Mouse (Mus musculus) liver, embryonic 16.5 days (tissue): ENCODE data around the gene Zfr2. TPM values are rescaled to one million over a fixed set of nuclear protein-coding genes. Genes with fewer than 3 reads are reported as not detected.
A peak's percentile ranks its signal among the peaks of the same experiment; 100 is the strongest.

Experiments
- ATAC-seq: fragments of 200-750 bp; cut with Nextera tagmentation; 2 replicates; pipeline ENCODE4 v1.8.0; 2017; ENCODE audit warnings: low read depth, mild to moderate bottlenecking, moderate number of reproducible peaks, moderate library complexity
- H3K27ac ChIP-seq: fragments of 300-500 bp; sonication (generic); 2 replicates; pipeline ENCODE4 v1.5.1; 2014; ENCODE audit warnings: mild to moderate bottlenecking, low read length
- H3K27me3 ChIP-seq: fragments of 300-500 bp; sonication (generic); 2 replicates; pipeline ENCODE4 v1.6.1; 2014; ENCODE audit warnings: low read depth, low read length, mixed read lengths; ENCODE audit not compliant: control insufficient read depth, insufficient read depth
- H3K36me3 ChIP-seq: fragments of 300-500 bp; sonication (generic); 2 replicates; pipeline ENCODE4 v1.6.1; 2014; ENCODE audit warnings: mild to moderate bottlenecking; ENCODE audit not compliant: control insufficient read depth, insufficient read depth
- H3K4me1 ChIP-seq: fragments of 300-500 bp; sonication (generic); 2 replicates; pipeline ENCODE4 v1.6.1; 2014; ENCODE audit warnings: low read depth, low read length, mixed read lengths; ENCODE audit not compliant: control insufficient read depth
- H3K4me2 ChIP-seq: fragments of 300-500 bp; sonication (generic); 2 replicates; pipeline ENCODE4 v1.6.1; 2014; ENCODE audit warnings: low read depth, low read length, mixed read lengths
- H3K4me3 ChIP-seq: fragments of 300-500 bp; sonication (generic); 2 replicates; pipeline ENCODE4 v1.5.1; 2014; ENCODE audit warnings: low read depth, mild to moderate bottlenecking, low read length
- H3K9ac ChIP-seq: fragments of 300-500 bp; sonication (generic); 2 replicates; pipeline ENCODE4 v1.6.1; 2014; ENCODE audit warnings: low read depth, low read length
- H3K9me3 ChIP-seq: fragments of 300-500 bp; sonication (generic); replicated peaks from 2 replicates; pipeline ENCODE4 v1.6.1; 2016; ENCODE audit warnings: low read length; ENCODE audit not compliant: control insufficient read depth
- WGBS: fragments of 180-500 bp; shearing (Covaris S2); extraction: QIAGEN DNeasy Blood & Tissue Kit; methylation state at CpG from one replicate; pipeline ENCODE4 v1.1.7; 2014; ENCODE audit not compliant: insufficient replicate concordance; 5-methylcytosine and 5-hydroxymethylcytosine counted together
- polyA plus RNA-seq: library from polyadenylated mRNA; unstranded; fragments of >200 nt; fragmentation: Nextera tagmentation; extraction: Ambion mirVana; gene quantifications from 2 replicates; pipeline ENCODE4 v1.2.1, GENCODE M21; 2015

The Zfr2 gene
- polyA plus RNA-seq, 1 experiment from 2014 or later, result 0.59 TPM

- H3K36me3 ChIP-seq, result no peaks in the 10 kb centered on the region
- no peaks in the 10 kb centered on the region for H3K9me3 ChIP-seq
- peaks cover 44% of the 10 kb centered on the region for H3K27me3 ChIP-seq
- no peak overlapping the region for H3K4me3 ChIP-seq
- no peak overlapping the region for H3K27ac ChIP-seq
- H3K4me1 ChIP-seq, result peaks cover 13% of the 10 kb centered on the region
- no peak overlapping the region for H3K9ac ChIP-seq
- no peak for ATAC-seq
- 67% methylated on average over 6 of the region's 6 CpGs for WGBS
- no peak overlapping the region for H3K4me2 ChIP-seq
Observed at GRCm38 (mm10) chr10:81234206-81234605, 1.3 kb downstream of the Zfr2 start.

DNA sequence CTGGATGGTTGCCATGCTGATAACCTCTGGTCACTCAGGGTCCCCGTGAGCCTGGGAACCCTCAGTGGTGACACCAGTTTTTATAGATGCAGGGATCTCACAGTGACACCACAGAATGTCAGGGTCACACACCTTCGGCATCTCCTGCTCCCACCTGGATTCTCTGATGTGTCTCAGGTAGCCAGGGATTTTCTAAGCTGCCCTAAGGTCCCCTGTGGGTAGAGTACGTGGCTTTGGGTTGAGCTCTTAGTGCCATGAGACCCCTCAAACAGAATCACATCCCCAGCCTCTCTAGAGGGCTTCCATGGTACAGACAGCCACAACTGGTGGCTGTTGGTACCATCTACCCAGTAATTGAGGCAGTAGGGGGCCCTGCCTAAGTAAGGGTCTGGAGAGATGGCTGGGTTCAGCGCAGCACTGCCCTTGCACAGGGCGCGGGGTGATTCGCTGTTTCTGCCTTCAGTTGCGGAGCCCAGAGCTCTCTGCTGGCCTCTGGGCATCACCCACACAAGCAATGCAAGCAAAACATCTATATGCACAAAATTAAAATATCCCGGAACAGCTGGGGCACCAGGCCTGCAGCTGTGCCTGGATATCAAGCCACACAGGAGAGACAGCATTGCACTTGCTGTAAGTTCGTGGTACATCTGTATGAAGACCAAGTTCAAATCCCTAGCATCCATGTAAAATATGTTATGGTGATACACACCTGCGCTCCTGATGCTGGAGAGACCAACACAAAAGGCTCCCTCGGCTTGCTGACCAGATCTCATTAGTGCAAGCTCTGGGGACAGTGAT lies 3.7 kb downstream of the Zfr2 start:
- H3K9me3 ChIP-seq, result no peaks in the 10 kb centered on the region
- WGBS, result 65% methylated on average over 12 of the region's 12 CpGs
- H3K36me3 ChIP-seq, result no peaks in the 10 kb centered on the region
- no peak for ATAC-seq
- H3K4me3 ChIP-seq, result no peak overlapping the region
- peaks cover 43% of the 10 kb centered on the region for H3K27me3 ChIP-seq
- H3K27ac ChIP-seq, result no peak overlapping the region
- peaks cover 13% of the 10 kb centered on the region for H3K4me1 ChIP-seq
- H3K9ac ChIP-seq, result no peak overlapping the region
- no peak overlapping the region for H3K4me2 ChIP-seq

GRCm38 (mm10) chr10:81238618-81239017 lies 5.7 kb downstream of the Zfr2 start:
- Histone ChIP-seq H3K4me1 (peaks cover under 1% of the 10 kb centered on the region; the same call in 1 of the 2 replicates), H3K4me3 (no peak overlapping the region), H3K4me2 (no peak overlapping the region), H3K27ac (no peak overlapping the region), H3K36me3 (no peaks in the 10 kb centered on the region), H3K27me3 (peaks cover 46% of the 10 kb centered on the region), H3K9me3 (no peaks in the 10 kb centered on the region), H3K9ac (no peak overlapping the region)
- ATAC-seq, result no peak
- 57% methylated on average over 2 of the region's 2 CpGs for WGBS

DNA sequence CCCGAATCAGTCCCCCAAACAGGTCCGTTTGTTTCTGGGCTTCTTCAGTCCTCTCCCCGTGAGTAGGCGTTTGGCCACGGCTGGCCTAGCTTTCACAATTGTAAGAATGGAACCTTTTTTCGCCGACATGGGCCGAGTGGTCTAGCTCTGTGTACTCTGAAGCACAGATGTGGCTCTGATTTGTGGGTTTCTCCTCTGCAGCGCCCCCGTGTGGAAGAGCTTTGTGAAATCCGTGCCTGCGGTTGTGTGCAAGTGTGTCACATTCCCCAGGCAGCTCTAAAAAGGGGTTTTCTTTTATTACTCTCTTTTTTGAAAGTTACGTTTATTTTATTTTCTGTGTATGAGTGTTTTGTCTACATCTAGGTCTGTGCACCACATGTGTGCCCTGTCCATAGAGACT lies 7.9 kb downstream of the Zfr2 start:
- Histone ChIP-seq H3K27me3 (peaks cover 53% of the 10 kb centered on the region), H3K9ac (no peak overlapping the region), H3K4me2 (no peak overlapping the region), H3K36me3 (no peaks in the 10 kb centered on the region), H3K9me3 (no peaks in the 10 kb centered on the region), H3K4me1 (no peaks in the 10 kb centered on the region; the same call in 1 of the 2 replicates), H3K27ac (no peak overlapping the region), H3K4me3 (no peak overlapping the region)
- 18% methylated on average over 13 of the region's 13 CpGs for WGBS
- ATAC-seq, result no peak

- H3K4me3 ChIP-seq, result no peak overlapping the region
- no peaks in the 10 kb centered on the region; the same call in 1 of the 2 replicates for H3K4me1 ChIP-seq
- H3K4me2 ChIP-seq, result no peak overlapping the region
- peaks cover 51% of the 10 kb centered on the region for H3K27me3 ChIP-seq
- 72% methylated on average over 16 of the region's 16 CpGs for WGBS
- no peak overlapping the region for H3K27ac ChIP-seq
- H3K9me3 ChIP-seq, result no peaks in the 10 kb centered on the region
- no peaks in the 10 kb centered on the region for H3K36me3 ChIP-seq
- no peak overlapping the region for H3K9ac ChIP-seq
- ATAC-seq, result no peak
Observed at GRCm38 (mm10) chr10:81242021-81242420, 9.1 kb downstream of the Zfr2 start.

- no peaks in the 10 kb centered on the region for H3K9me3 ChIP-seq
- 68% methylated on average over 4 of the region's 4 CpGs for WGBS
- no peak overlapping the region for H3K9ac ChIP-seq
- no peak overlapping the region for H3K27ac ChIP-seq
- no peak overlapping the region for H3K4me3 ChIP-seq
- no peaks in the 10 kb centered on the region for H3K36me3 ChIP-seq
- no peak overlapping the region for H3K4me2 ChIP-seq
- H3K4me1 ChIP-seq, result no peaks in the 10 kb centered on the region; the same call in 1 of the 2 replicates
- H3K27me3 ChIP-seq, result peaks cover 39% of the 10 kb centered on the region
- no peak for ATAC-seq
Observed at GRCm38 (mm10) chr10:81244146-81244545, 11.2 kb downstream of the Zfr2 start.

DNA sequence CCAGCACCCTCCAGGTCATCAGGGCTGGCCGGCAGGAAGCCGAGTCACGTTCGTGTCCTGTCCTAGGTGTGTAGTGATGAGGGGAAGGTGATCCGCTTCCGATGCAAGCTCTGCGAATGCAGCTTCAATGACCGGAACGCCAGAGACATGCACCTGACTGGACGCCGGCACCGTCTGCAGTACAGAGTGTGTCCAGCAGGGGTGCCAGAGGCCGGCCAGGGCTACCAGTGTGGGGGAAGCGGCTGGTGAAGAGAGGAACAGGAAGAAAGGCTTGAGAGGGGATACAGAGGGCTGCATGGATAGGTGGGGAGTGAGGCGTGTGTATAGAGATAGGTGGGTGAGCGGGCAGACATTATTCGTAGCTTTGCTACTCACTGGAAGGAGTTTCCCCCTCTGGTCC lies 11.6 kb downstream of the Zfr2 start:
- 4% methylated on average over 17 of the region's 17 CpGs for WGBS
- H3K4me3 ChIP-seq, result no peak overlapping the region
- peaks cover 34% of the 10 kb centered on the region for H3K27me3 ChIP-seq
- H3K27ac ChIP-seq, result no peak overlapping the region
- ATAC-seq, result peak; percentile 27; the same call in 1 of the 2 replicates
- no peaks in the 10 kb centered on the region for H3K36me3 ChIP-seq
- H3K9me3 ChIP-seq, result no peaks in the 10 kb centered on the region
- no peak overlapping the region for H3K9ac ChIP-seq
- no peaks in the 10 kb centered on the region; the same call in 1 of the 2 replicates for H3K4me1 ChIP-seq
- H3K4me2 ChIP-seq, result no peak overlapping the region

GRCm38 (mm10) chr10:81245166-81245565 lies 12.2 kb downstream of the Zfr2 start:
- Histone ChIP-seq H3K9me3 (no peaks in the 10 kb centered on the region), H3K27ac (no peak overlapping the region), H3K4me2 (no peak overlapping the region), H3K27me3 (peaks cover 28% of the 10 kb centered on the region), H3K4me1 (no peaks in the 10 kb centered on the region; the same call in 1 of the 2 replicates), H3K4me3 (no peak overlapping the region), H3K9ac (no peak overlapping the region), H3K36me3 (no peaks in the 10 kb centered on the region)
- no peak for ATAC-seq
- 73% methylated on average over 6 of the region's 6 CpGs for WGBS

- ATAC-seq, result no peak
- Histone ChIP-seq H3K4me2 (no peak overlapping the region), H3K27me3 (peaks cover 24% of the 10 kb centered on the region), H3K36me3 (no peaks in the 10 kb centered on the region), H3K4me3 (no peak overlapping the region), H3K4me1 (no peaks in the 10 kb centered on the region; the same call in 1 of the 2 replicates), H3K9me3 (no peaks in the 10 kb centered on the region), H3K27ac (no peak overlapping the region), H3K9ac (no peak overlapping the region)
- WGBS, result 73% methylated on average over 2 of the region's 2 CpGs
Observed at GRCm38 (mm10) chr10:81247804-81248203, 14.8 kb downstream of the Zfr2 start.
